Mouse (Mus musculus) CD4-positive, CD25-positive, alpha-beta regulatory T cell, adult 2 months (primary cell): ENCODE results near the gene Hoxa3.

ENCODE experiments used
- DNase-seq: peaks from one replicate; pipeline ENCODE4 v3.0.0-alpha.2; 2012; ENCODE audit warnings: low read depth, low spot score

The Hoxa3 gene

GRCm38 (mm10) chr6:52205638-52206621, 7.2 kb downstream of the Hoxa3 start:
- no peak for DNase-seq

GRCm38 (mm10) chr6:52205221-52205620, 7.9 kb downstream of the Hoxa3 start:
- DNase-seq: no peak

- DNase-seq: no peak
Measured at GRCm38 (mm10) chr6:52204050-52204752, 8.9 kb downstream of the Hoxa3 start, which contains the start of gene Hoxa5. TSS of gene Hoxa5 (minus strand) at chr6:52204587.

- DNase-seq: no peak
Measured at GRCm38 (mm10) chr6:52203371-52204049, 9.6 kb downstream of the Hoxa3 start.

- no peak for DNase-seq
Measured at GRCm38 (mm10) chr6:52203121-52203370, 10.1 kb downstream of the Hoxa3 start.

GRCm38 (mm10) chr6:52202362-52203120, 10.6 kb downstream of the Hoxa3 start:
- DNase-seq: no peak

- DNase-seq: no peak
Measured at GRCm38 (mm10) chr6:52201269-52201668, 11.9 kb downstream of the Hoxa3 start.

GRCm38 (mm10) chr6:52200751-52201250, 12.3 kb downstream of the Hoxa3 start:
- DNase-seq: no peak

GRCm38 (mm10) chr6:52200073-52200750, 12.9 kb downstream of the Hoxa3 start:
- no peak for DNase-seq

GRCm38 (mm10) chr6:52197271-52197670, 15.9 kb downstream of the Hoxa3 start:
- DNase-seq: no peak

- no peak for DNase-seq
Measured at GRCm38 (mm10) chr6:52196811-52197210, 16.3 kb downstream of the Hoxa3 start.

- no peak for DNase-seq
Measured at GRCm38 (mm10) chr6:52194690-52195089, 18.4 kb downstream of the Hoxa3 start.

GRCm38 (mm10) chr6:52191860-52192550, 21.1 kb downstream of the Hoxa3 start:
- peak; percentile 91 for DNase-seq

GRCm38 (mm10) chr6:52190906-52191810, 22.0 kb downstream of the Hoxa3 start, which contains the start of gene Hoxa4:
TSS of gene Hoxa4 (minus strand) at chr6:52191753.
- no peak for DNase-seq

- no peak for DNase-seq
Measured at GRCm38 (mm10) chr6:52190410-52190809, 22.7 kb downstream of the Hoxa3 start.

- no peak for DNase-seq
Measured at GRCm38 (mm10) chr6:52189909-52190308, 23.2 kb downstream of the Hoxa3 start.

GRCm38 (mm10) chr6:52189172-52189591, 24.0 kb downstream of the Hoxa3 start:
- DNase-seq: no peak

GRCm38 (mm10) chr6:52186500-52186899, 26.6 kb downstream of the Hoxa3 start:
- DNase-seq: no peak

GRCm38 (mm10) chr6:52185834-52186233, 27.3 kb downstream of the Hoxa3 start:
- no peak for DNase-seq
